Mouse (Mus musculus): ENCODE results near the gene Ccdc42.

The Ccdc42 gene

DNA sequence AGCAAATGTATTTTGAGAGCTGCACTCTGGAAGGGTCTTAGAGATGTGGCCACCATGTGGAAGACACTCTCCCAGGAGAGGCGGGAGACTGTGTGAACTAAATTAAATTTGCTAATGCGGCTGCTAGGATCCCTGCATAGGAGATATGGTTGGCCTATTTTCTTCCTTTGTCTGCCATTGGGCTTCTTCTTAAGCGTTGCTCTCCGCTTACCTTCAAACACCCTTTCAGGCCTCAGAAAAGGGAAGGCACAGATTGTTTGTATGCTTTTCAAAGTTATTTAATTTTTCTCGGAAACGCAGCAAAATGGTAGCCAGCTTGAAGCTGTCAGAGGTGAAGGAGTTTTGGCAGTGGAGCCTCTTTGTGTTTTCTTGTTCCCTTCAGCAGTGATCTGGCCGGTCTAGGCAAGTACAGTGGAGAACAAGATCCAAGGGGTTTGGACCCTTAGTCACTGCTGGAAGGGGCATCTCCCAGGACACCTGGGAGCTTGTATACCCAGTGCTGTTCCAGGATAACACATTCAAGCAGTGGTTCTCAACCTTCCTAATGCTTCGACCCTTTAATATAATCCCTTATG is 2.8 kb upstream of the Ccdc42 start:
- CTCF ChIA-PET, result no interaction called here

DNA sequence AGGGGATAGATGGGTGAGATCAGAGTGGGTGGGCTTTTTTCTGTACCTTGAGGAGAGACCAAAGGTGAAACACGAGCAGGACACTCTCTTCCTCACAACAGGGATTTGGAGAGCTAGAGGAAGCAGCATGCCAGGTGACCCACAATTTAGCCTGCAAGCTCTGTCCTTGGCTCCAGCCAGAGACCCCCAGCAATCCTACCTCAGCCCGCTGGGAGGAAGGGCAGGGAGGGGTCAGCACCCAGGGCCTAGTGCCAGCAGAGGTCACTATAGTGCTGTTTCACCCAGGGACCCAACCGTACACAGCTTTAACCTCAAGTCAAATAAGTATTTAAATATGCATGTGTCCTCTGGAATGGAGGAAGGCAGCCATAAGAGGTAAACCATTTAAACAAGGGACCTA is 931 bp upstream of the Ccdc42 start:
- CTCF ChIA-PET, result no interaction called here

DNA sequence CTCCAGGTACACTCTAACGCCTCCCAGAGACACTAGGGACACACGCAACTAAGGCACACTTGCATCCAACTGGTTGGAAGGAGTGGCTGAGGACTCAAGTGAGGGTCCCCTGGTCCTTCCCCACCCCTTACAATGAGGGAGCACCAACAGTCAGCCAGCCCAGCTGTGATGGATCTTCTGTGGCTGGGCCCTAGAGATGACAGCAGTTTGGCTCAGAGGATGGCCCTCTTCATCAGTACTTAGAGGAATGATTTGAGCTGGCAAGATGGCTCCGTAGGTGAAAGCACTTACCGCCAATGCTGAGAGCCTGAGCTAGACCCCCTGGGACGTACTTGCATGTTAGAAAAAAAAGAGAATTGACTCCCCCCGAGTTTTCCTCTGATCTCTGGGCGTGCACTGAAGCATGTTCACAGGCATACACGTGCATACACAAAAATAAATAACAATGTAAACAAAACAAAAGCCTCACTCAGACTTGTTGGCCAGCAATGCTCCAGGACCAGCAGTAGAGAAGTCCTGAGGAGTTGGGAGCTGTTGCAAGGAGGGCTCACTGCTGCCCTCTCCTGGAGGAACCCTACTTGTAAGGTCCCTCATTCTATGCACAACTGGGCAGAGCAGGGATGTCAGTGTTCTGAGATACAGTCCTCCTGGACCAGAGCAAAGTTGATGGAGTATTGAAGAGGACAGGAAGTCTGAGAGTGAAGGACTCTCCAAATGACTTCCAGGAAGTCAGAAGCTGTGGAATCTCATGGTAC is 2.4 kb downstream of the Ccdc42 start:
- CTCF ChIA-PET, result interaction anchor here (0.7 kb wide), 1 partner anchor 104 kb away, joined by 3 read pairs; no protein-coding TSS in a partner anchor

DNA sequence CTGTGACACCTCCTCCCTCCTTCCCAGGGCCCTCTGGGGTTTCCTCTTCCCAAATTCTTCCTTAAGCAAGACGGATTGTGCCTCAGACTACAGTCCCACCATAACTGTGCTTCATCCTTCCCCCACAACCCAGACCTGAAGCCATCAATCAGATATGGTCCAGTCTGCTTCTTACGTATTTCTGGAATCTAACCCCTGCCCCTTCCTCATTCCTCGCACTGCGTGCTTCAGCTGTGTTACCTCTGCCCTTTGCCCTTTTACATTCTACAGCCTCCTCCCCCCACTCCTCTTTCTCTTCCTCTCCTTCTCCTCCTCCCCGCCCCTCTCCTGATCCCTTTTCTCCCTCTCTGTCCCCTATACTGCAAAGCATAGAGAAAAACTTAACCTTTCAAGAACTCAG is 4.9 kb downstream of the Ccdc42 start:
- CTCF ChIA-PET, result no interaction called here

DNA sequence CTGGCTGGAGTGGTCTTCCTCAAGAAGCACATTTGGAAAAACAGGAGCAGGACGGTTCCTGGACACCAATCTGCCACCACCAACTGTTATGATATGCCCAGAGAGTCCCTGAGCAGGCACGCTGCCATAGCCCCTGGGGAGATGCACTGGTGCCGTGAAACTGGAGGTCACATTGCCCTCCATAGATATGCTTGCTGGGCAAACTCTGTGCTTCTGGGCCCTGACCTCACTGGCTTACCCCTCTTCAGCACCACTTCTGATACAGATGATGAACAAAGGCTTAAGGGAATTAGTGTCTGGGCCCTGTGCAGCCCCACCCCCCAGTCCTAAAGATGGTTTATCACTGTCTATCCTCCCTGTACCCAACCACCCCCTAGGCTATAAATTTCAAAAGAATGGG is 6.4 kb downstream of the Ccdc42 start:
- CTCF ChIA-PET, result no interaction called here

DNA sequence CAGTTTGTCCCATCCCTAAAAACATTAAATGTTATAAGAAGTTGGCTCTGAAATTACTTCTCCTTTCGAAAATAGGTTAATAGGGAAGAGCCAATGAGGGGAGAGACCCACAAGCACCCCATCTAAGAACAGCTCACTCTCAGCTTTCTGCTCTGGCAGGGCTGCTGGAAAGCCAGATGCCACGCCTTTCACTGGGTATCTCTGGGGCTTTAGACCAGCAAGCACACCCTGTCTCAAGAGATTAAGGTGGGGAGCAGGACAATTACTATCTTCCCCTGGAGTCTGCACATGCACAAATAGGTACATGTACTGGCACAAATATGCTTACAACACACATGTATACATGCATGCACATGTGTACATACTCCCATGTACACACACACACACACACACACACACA is 11.1 kb downstream of the Ccdc42 start:
- CTCF ChIA-PET, result no interaction called here

DNA sequence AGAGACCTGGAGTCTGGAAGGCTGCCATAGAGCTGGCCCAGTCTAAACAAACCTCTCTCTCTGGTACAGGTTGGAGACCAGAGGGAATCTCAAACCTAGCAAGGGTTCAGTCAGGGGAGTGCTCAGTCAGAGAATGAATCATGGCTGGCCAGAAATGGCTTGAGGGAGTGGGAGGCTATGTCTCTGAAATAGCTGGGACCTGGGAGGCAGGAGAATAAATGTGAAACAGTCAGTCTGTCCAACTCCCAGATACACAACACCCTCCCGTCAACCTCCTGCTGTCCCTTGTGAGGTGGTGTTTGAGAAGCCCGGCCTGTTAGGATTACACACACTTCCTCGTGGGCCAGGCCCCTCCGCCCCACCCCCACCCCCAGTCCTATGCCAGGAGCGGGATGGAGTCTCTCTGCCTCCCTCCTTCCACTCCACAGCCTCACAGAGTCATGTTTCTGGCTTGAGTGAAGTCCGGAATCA is 13.8 kb downstream of the Ccdc42 start:
- CTCF ChIA-PET, result no interaction called here

DNA sequence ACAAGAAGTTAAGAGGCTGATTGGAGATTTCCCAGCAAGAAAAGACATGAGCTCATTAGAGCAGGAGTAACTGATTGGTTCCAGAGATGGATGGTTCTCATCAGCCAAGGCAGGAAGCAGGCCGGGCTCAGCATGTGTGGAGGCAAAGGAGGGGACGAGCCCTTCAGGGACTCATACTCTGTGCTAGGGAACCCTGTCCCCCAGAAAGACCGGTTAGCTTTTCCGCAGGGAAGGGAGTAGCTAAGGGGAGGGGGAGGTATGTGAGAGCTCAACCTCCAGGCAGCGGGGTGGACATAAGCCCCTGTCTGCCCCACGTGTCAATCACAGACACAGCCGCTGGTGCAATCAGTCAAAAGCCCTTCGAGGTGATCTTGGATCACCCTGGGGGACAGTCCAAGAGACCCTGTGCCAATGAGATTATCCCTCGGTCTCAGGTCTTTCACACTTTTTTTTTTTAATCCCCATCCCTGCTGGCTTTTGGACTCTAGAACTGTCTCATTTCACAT is 14.7 kb downstream of the Ccdc42 start:
- CTCF ChIA-PET, result no interaction called here

DNA sequence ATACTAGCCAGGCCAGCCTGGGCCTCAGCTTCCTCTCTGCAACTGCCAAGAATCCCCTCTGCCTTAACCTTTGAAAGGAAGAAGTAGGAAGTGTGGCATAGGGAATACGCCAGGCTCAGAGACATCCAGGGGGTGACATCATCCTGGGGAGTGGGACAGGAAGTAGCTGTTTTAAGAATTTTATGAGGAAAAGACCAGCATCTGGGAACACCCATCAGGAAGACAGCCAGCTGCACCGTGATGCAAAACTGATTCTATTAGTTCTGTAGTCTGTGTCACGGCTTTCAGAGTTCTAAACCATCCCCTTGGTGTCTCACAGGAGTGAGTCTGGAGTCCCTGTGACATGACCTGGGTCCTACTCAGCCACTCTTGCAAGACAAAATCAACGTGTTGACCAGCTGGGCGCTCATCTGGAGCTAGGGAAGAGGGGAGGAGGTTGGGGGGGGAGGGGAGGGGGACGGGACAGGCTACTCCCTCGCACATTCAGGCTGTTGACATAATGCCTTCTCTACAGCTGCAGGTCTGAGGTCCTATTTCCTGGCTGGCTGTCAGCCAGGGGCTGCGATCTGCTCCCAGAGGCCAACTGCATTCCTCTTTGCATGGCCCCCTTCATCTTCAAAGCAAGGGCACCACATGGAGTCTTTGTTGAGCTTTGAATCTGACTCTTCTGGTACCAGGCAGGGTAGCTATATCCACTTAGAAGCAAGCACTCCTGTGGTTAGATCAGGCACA is 15.5 kb downstream of the Ccdc42 start:
- CTCF ChIA-PET, result no interaction called here

DNA sequence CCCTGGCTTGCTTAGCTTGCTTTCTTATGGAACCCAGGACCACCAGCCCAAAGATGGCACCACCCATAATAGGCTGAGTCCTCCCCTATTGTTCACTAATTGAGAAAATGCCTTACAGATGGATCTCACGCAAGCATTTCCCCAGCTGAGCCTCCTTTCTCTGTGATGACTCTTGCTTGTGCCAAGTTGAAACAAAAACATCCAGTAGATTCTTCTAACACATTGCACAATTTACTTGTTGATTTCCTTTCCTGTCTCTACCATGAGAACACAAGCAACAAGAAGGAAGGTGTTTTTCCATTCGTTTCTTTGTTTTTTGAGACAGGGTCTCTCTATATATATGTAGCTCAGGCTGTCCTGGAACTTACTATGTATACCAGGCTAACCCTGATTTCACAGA is 20.2 kb downstream of the Ccdc42 start:
- CTCF ChIA-PET, result no interaction called here

DNA sequence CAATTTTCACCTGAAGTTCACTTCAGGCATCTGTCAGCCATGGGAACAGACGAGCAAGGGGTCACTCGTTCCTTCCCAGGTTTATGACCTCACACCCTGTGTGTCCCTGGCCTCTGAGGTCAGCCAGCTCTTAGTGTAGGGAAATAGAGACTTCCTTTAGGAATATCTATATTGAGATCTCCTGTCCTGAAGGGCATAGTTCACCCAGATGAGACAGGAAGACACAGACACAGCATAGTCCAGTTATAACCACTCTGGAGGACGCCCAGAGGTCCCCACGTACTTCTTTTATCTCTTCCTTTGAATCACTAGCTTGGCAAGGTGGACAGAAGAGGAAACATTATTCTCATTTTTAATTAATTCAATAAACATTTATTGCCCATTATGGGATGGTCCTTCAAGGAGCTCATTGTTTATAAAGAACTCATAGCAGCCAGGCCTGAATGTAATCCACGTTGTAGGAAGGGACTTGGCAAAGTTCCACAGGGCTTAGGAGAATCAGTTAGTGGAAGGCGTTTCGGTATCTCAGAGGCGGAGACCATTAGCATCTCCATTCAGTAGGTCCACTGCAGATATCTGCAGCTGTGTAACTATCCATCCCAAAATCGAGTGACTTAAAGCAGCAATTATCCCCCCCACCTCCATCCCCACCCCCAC is 23.2 kb downstream of the Ccdc42 start:
- CTCF ChIA-PET, result no interaction called here

DNA sequence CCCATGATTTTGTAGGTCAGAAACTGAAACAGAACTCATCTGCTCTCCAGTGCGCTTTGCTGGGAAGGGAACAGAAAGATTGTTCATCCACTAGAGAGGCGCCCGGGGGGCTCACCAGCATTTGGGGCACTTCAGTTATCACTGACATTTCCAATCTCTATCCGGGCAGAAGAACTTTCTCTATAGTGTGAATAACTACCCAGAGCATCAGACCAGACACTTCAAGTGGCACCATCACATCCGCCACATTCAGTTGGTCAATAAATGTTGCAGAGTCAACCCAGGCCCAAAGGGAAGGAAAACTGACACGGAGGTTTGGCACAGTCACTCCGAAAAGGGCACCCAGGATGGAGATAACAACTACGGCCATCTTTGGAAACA is 23.7 kb downstream of the Ccdc42 start:
- CTCF ChIA-PET, result no interaction called here

DNA sequence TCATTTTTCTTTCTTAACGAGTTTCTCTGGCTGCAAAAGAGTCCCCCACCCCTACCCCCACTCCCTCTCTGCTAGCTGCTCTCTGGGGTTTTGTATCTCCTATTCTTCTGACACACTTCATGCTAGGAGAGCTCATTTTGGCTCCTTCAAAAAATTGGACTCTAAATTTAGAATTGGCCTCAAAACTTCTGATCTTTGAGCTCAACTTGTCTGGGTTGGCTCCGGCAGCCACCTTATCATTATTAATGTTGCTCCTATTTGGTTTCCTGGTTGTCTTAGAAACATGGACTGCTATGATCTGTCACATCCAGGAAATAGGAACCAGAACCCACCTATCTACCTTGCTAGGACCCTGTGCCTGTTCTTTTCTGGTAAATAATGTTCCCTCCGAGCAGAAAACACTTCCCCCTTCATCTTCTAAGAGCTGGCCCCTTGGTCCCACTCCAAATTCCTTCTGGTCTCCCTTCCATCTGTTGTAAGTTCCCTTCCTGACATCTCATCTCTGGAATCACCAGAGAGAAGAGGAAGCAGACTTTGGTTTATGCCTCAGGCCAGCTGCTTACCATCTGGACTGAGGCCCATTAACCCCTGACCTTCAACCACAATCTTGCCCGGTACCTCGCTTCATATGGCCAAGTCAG is 26.4 kb downstream of the Ccdc42 start:
- CTCF ChIA-PET, result no interaction called here

DNA sequence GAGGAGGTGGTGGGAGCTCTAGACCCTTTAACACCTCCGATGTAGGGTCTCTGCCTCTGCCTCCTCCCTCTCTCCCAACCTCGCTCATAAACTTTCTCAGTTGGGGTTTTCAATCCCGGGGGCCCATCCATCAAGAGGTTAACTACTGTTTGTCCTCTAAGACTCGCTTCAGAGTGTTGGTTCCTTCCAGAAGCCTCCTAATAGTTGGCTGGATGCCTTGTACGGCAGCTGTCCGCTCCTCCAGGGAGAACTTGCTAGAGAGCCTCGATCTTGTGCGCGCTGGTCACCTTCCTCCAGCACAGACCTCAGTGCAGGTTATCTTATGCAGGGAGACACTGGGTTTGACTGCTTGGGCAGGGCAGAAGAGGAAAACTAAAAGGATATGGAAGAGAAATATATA is 35.9 kb downstream of the Ccdc42 start:
- CTCF ChIA-PET, result no interaction called here

DNA sequence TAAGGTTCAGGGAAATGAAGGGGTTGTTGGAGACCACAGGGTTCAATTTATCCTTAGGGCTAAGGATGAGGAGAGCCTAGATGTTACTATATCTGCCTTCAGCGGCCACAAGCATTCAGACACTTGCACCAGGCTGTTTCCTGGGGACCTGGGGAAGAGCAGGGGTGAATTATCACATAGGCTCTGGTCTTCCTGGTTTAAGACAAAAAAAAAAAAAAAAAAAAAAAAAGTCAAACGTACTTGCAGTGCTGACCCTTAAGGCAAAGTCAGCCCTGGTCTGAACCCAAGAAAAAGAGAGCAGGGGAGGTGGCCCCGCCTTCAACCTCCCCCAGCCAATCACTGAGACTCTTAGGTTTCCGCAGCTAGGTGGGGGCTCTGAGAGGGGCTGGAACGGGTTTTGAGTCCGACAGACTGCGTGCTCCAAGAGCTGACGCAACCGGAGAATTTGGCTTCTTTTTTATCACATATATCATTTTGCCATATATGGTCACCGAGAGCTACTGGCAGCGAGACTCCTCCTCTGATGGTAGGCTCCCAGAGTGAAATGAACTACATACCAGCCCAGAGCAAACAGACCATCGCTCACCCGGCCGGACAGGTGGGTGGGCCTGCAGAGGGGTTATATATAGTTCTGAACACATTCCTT is 36.5 kb downstream of the Ccdc42 start:
- CTCF ChIA-PET, result no interaction called here

DNA sequence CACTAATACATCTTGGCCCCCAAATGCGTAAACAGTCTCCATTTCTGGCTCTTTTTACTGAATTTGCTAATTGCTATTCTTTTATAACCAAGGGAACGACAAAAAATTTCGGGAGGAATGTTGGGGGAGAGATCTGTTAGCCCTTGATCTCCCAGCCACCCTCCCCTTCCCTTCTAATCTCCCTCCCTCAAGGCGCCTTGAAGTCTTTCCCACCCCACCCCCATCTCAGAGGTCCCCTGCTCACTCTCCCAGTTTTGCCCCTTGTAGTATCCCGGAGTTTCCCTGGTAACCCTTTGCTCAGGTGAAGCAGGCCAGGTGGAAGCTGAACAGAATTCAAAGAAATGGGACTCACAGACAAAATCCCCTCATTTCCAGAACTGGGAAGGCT is 37.0 kb downstream of the Ccdc42 start:
- CTCF ChIA-PET, result no interaction called here

DNA sequence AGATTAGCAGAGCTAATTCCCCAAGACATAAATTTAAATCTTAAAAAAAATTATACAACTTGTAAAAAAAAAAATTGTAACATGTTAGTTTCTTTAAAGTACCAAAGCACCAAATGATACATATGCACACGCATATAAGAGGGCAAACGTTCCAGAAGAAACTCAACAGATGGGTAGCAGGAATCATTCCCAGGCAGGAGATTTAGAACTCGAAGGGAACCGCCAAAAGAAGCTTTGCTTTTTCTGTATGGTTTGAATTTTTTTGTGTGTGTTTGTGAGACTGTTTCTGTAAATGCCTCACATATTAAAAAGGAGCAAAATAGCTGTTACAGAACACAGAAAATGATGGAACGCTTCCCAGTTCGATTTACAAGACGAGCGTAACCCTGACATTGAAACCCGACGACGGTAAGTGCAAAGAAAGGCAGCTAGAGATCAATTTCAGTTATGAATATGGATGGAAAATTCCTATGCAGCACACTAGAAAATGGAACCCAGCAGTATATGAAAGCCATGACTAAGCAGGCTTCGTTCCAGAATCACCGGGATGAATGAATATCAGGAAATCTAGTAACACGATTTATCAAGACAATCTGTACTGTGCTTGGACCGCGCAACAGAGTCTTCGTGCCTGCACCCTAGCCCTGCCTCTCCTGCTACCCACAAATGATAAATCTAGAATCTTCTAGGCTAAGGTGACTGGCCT is 44.9 kb downstream of the Ccdc42 start:
- CTCF ChIA-PET, result no interaction called here

DNA sequence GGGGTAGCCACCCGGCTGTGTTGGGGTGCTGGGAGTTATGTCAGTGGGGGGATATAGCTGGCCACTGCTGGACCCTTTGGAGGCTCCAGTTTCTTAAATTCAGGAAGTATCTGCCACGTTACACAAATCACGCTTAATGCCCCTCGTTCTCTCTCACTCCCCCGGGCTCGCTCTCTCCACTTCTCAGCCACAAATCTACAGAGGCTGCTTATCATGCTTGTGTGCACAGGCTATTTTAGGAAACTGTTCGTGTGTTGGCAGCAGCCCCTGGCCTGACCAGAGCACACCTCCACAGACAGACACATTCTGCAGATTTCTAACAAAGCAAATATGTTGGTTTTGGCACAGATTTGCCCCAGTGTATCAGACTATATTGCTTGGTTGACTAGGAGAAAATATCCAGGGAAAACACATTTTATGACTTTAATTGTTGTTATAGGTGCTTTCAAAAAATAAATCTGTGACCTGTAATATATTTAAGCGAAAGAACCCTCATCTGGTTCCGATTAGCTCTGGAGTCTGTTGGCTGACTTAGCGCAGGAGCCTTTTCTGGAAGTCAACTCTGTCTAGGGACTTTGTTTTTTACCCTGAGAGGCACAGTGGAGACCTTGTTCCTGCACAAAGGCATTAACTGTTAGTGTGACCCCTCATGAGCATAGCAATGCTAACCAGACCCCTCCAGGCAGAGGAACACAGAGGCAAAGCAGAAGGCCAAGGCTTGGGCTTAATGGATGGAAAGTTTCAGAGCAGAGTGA is 51.2 kb downstream of the Ccdc42 start:
- CTCF ChIA-PET, result no interaction called here

DNA sequence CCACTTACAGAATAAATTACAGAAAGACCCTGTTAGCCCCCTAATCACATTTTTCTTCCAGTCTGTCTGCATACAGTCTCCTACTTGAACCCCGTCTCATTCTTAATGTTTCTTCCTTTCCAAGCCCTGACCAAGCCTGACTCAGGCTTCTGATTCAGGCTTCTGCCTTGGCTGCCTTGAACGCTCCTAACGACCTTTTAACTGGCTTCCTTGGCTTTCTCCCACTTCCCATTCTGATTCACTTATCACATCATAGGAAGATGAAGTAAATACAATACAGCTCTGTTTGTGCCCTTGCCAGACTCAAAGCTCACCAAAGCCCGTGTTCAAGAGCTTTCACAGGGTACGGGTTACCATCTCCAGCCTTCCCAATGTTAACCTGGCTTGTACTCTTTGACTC is 54.5 kb downstream of the Ccdc42 start:
- CTCF ChIA-PET, result no interaction called here

DNA sequence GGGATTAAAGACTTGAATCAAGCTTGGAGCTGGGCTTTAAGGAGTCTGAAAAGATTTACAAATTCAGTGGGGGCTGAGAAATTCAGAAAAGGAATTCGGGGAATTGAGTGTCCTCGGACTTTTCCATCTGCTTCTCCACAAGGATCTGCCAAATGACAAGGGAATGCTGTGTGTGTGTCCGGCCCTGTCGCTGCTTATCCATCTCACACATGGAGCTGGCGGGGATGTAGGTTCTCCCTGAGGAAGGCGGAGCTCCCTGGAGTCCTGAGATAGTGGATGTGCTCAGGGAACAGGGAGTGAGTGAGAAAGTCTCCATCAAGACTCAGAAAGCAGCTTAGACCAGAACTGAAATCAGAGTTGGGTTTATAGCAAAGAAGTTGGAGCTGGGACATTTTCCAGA is 58.0 kb downstream of the Ccdc42 start:
- CTCF ChIA-PET, result no interaction called here

All from spleen, embryonic (tissue).